Mouse (Mus musculus) embryonic facial prominence, embryonic 12.5 days (tissue): ENCODE data around the gene 4933414I15Rik. TPM values are rescaled to one million over a fixed set of nuclear protein-coding genes. Genes with fewer than 3 reads are reported as not detected.

Experiments
- ATAC-seq: fragments of 200-750 bp; cut with Nextera tagmentation; 2 replicates; pipeline ENCODE4 v1.8.0; 2017; ENCODE audit not compliant: insufficient number of reproducible peaks, insufficient read depth, low FRiP score, low TSS enrichment
- H3K27ac ChIP-seq: fragments of 300-500 bp; sonication (generic); 2 replicates; pipeline ENCODE4 v1.5.1; 2016; ENCODE audit warnings: mild to moderate bottlenecking
- H3K27me3 ChIP-seq: fragments of 300-500 bp; sonication (generic); 2 replicates; pipeline ENCODE4 v1.6.1; 2016; ENCODE audit warnings: mild to moderate bottlenecking, moderate library complexity
- H3K36me3 ChIP-seq: fragments of 300-500 bp; sonication (generic); 2 replicates; pipeline ENCODE4 v1.6.1; 2016; ENCODE audit warnings: mild to moderate bottlenecking
- H3K4me1 ChIP-seq: fragments of 300-500 bp; sonication (generic); 2 replicates; pipeline ENCODE4 v1.6.1; 2016
- H3K4me2 ChIP-seq: fragments of 300-500 bp; sonication (generic); replicated peaks from 2 replicates; pipeline ENCODE4 v1.6.1; 2016; ENCODE audit warnings: mild to moderate bottlenecking, moderate library complexity
- H3K4me3 ChIP-seq: fragments of 300-500 bp; sonication (generic); 2 replicates; pipeline ENCODE4 v1.5.1; 2016; ENCODE audit warnings: mild to moderate bottlenecking
- H3K9ac ChIP-seq: fragments of 300-500 bp; sonication (generic); 2 replicates; pipeline ENCODE4 v1.6.1; 2016; ENCODE audit warnings: mild to moderate bottlenecking, moderate library complexity
- H3K9me3 ChIP-seq: fragments of 300-500 bp; sonication (generic); 2 replicates; pipeline ENCODE4 v1.6.1; 2016; ENCODE audit warnings: mild to moderate bottlenecking, moderate library complexity
- WGBS: fragments of 180-500 bp; shearing (Covaris S2); methylation state at CpG from one replicate; pipeline ENCODE4 v1.1.7; 2016; 5-methylcytosine and 5-hydroxymethylcytosine counted together
- polyA plus RNA-seq: library from polyadenylated mRNA; unstranded; fragments of >200 nt; fragmentation: Nextera tagmentation; extraction: Ambion mirVana; gene quantifications from 2 replicates; pipeline ENCODE4 v1.2.1, GENCODE M21; 2016

Gene 4933414I15Rik
- polyA plus RNA-seq, result not detected in 2 replicates

DNA sequence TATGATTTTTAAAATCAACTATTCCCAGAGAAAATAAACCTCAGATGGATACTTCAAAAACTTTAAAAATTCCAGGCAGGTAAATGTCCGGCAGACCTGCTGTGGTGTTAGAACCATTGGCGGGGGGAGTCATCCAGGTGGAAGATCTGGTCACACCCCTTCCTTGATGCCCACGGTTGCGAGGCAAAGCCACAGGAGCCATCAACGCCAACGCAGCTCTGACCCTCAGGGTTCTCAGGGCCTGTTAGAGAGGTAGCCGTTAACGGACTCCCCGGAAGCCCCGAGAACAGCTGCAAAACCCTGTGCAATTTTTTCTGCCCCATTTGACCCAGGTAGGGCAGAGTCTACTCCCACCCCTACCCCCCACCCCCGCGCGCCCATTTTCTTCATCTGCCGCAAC lies at the start of gene 4933414I15Rik:
4933414I15Rik (minus strand) TSS at position 260 of the 400 bp plus-strand sequence.
- Histone ChIP-seq H3K4me3 (no peak within 1 kb of the TSS), H3K4me2 (no peak within 1 kb of the TSS), H3K9me3 (no peaks in the 10 kb centered on the region), H3K27ac (no peak within 1 kb of the TSS), H3K27me3 (no peaks in the 10 kb centered on the region), H3K4me1 (no peaks in the 10 kb centered on the region), H3K36me3 (no peaks in the 10 kb centered on the region), H3K9ac (no peak within 1 kb of the TSS)
- no peak for ATAC-seq
- WGBS, result 80% methylated on average over 14 of the region's 14 CpGs

GRCm38 (mm10) chr11:50981667-50982066 lies 38.1 kb upstream of the 4933414I15Rik start, which contains the start of gene Olfr1377:
Olfr1377 (plus strand) TSS chr11:50981967.
- Histone ChIP-seq H3K9ac (no peak within 1 kb of the TSS), H3K27ac (no peak within 1 kb of the TSS), H3K4me1 (no peaks in the 10 kb centered on the region), H3K27me3 (no peaks in the 10 kb centered on the region), H3K4me2 (no peak within 1 kb of the TSS), H3K4me3 (no peak within 1 kb of the TSS), H3K36me3 (no peaks in the 10 kb centered on the region), H3K9me3 (no peaks in the 10 kb centered on the region)
- 71% methylated on average over 5 of the region's 5 CpGs for WGBS
- no peak for ATAC-seq

DNA sequence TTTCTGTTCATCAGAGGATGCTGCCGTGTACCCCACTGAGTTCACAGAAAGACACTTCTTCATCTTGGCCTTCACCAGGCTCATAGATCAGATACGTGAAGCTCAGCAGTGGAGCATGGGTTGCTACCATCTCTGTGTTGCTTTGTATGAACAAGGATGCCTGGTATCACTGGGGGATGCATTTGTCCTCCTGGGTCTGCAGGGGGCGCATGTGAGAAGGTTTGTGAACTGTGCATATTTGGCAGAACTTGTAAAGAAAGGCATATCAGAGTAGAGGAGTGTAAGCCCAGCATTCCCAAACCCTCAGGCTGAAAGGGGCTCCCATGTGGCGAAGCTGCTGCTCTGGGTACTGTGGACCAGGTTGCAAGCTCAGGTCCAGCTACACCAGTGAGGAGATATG lies 33.7 kb upstream of the 4933414I15Rik start:
- H3K27me3 ChIP-seq, result no peaks in the 10 kb centered on the region
- no peaks in the 10 kb centered on the region for H3K4me1 ChIP-seq
- H3K4me3 ChIP-seq, result no peak overlapping the region
- WGBS, result 67% methylated on average over 4 of the region's 4 CpGs
- no peaks in the 10 kb centered on the region for H3K9me3 ChIP-seq
- no peak overlapping the region for H3K9ac ChIP-seq
- ATAC-seq, result no peak
- H3K36me3 ChIP-seq, result no peaks in the 10 kb centered on the region
- H3K4me2 ChIP-seq, result no peak overlapping the region
- no peak overlapping the region for H3K27ac ChIP-seq

DNA sequence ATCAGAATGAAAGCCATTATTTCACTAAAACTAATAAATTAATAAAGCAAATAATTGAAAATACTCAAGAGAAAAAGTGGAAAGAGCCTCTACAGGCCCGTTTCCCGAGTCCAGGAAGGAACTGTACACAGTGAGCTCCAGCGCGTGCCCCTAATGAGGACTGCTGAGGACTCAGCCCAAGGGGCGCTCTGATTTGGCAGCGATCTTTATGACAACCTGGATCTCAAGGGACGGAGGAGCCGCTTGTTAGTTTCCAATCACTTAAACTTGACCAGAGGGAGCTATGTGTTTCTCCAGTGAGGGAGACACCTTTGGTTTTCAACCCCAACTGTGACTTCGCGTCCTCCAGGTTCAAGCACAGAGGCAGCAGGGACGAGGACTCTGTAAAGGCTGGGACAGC lies 22.7 kb upstream of the 4933414I15Rik start, which contains the start of gene Olfr1378:
Olfr1378 (plus strand) TSS at position 301 of the 400 bp plus-strand sequence.
- Histone ChIP-seq H3K36me3 (no peaks in the 10 kb centered on the region), H3K27me3 (no peaks in the 10 kb centered on the region), H3K9ac (no peak within 1 kb of the TSS), H3K4me1 (no peaks in the 10 kb centered on the region), H3K9me3 (no peaks in the 10 kb centered on the region), H3K4me2 (no peak within 1 kb of the TSS), H3K27ac (no peak within 1 kb of the TSS), H3K4me3 (no peak within 1 kb of the TSS)
- no peak for ATAC-seq
- whole genome bisulfite sequencing, result 88% methylated on average over 11 of the region's 11 CpGs

DNA sequence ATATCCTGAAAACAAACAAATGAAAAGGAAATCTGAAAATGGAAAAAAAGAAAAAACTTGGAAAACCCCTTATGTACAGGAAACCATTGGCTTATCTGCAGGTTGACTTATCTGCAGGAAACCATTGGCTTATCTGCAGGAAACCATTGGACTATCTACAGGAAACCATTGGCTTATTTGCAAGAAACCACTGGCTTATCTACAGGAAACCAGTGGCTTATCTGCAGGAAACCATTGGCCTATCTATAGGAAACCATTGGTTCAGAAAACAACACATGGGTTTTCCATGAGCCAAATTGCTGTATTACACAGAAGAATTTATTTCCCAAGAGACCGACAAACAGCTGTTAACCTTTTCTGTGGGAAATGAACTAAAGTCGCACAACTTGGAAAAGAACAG lies 21.3 kb upstream of the 4933414I15Rik start:
- no peaks in the 10 kb centered on the region for H3K4me1 ChIP-seq
- 82% methylated on average over 2 of the region's 2 CpGs for whole genome bisulfite sequencing
- no peaks in the 10 kb centered on the region for H3K27me3 ChIP-seq
- no peak overlapping the region for H3K4me2 ChIP-seq
- no peak overlapping the region for H3K27ac ChIP-seq
- ATAC-seq, result no peak
- H3K4me3 ChIP-seq, result no peak overlapping the region
- no peaks in the 10 kb centered on the region for H3K36me3 ChIP-seq
- no peak overlapping the region for H3K9ac ChIP-seq
- no peaks in the 10 kb centered on the region for H3K9me3 ChIP-seq

DNA sequence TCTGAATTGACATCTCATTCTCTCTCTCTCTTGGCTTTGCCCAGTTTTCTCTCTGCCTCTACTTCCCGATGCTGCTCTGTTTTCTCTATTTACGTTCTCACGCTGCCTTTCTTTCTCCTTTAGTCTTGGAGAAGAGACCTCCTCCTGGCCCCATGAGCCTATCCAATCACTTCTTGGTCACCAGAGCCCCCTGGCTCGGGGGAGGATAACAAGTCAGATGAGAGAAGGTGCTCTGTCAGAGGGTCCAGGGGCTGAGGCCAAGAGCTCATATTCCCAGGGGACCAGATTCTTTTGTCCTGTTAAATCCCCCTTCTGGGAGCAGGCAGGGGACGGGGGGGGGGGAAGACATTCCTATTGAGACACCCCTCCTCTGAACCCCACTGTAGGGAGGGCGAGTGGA lies 10.1 kb upstream of the 4933414I15Rik start, which contains the start of gene Prop1:
Prop1 (minus strand) TSS at position 101 of the 400 bp plus-strand sequence.
- H3K9ac ChIP-seq, result no peak within 1 kb of the TSS
- WGBS, result 67% methylated on average over 6 of the region's 6 CpGs
- no peak for ATAC-seq
- no peaks in the 10 kb centered on the region for H3K9me3 ChIP-seq
- H3K4me2 ChIP-seq, result no peak within 1 kb of the TSS
- H3K36me3 ChIP-seq, result no peaks in the 10 kb centered on the region
- H3K4me1 ChIP-seq, result no peaks in the 10 kb centered on the region
- H3K27me3 ChIP-seq, result no peaks in the 10 kb centered on the region; the same call in 1 of the 2 replicates
- H3K27ac ChIP-seq, result no peak within 1 kb of the TSS
- H3K4me3 ChIP-seq, result no peak within 1 kb of the TSS

DNA sequence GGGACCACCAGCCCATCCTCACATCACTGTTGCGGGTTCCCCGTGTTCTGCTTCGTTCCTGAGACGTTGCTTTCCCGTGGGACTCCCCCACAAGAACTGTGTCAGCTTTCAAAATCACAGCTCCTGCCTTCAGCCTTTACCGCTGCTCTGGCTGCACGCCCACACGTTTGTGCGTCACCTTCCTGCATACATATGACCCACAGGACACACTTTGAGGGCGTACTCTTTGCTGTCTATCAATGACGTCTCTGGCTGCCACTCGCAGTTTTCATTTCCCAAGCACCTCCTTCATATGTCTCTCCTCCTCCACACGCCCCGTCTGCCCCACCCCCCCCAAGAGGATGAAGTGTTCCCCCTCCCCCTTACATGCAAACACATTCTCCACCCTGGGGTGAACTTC lies 8.7 kb upstream of the 4933414I15Rik start:
- no peak overlapping the region for H3K4me2 ChIP-seq
- no peak overlapping the region for H3K9ac ChIP-seq
- 68% methylated on average over 14 of the region's 14 CpGs for whole genome bisulfite sequencing
- no peaks in the 10 kb centered on the region for H3K4me1 ChIP-seq
- ATAC-seq, result no peak
- 0 out of 2 replicates have a peak overlapping the region, but pooled peaks have one; percentile 2 for H3K27ac ChIP-seq
- H3K36me3 ChIP-seq, result no peaks in the 10 kb centered on the region
- no peaks in the 10 kb centered on the region for H3K9me3 ChIP-seq
- H3K27me3 ChIP-seq, result no peaks in the 10 kb centered on the region; the same call in 1 of the 2 replicates
- H3K4me3 ChIP-seq, result no peak overlapping the region

- no peak for ATAC-seq
- no peaks in the 10 kb centered on the region for H3K4me1 ChIP-seq
- H3K4me3 ChIP-seq, result no peak overlapping the region
- no peaks in the 10 kb centered on the region for H3K9me3 ChIP-seq
- H3K9ac ChIP-seq, result no peak overlapping the region
- no peaks in the 10 kb centered on the region for H3K27me3 ChIP-seq
- WGBS, result 71% methylated on average over 12 of the region's 12 CpGs
- H3K4me2 ChIP-seq, result no peak overlapping the region
- H3K27ac ChIP-seq, result no peak overlapping the region
- H3K36me3 ChIP-seq, result no peaks in the 10 kb centered on the region
Measured at GRCm38 (mm10) chr11:50942386-50942785, 1.2 kb downstream of the 4933414I15Rik start.

GRCm38 (mm10) chr11:50939621-50940366 lies 3.8 kb downstream of the 4933414I15Rik start:
- Histone ChIP-seq H3K27ac (no peak overlapping the region), H3K4me3 (no peak overlapping the region), H3K4me2 (no peak overlapping the region), H3K9me3 (no peaks in the 10 kb centered on the region), H3K27me3 (no peaks in the 10 kb centered on the region), H3K4me1 (no peaks in the 10 kb centered on the region), H3K36me3 (no peaks in the 10 kb centered on the region), H3K9ac (no peak overlapping the region)
- ATAC-seq, result no peak
- 32% methylated on average over 14 of the region's 14 CpGs for WGBS

DNA sequence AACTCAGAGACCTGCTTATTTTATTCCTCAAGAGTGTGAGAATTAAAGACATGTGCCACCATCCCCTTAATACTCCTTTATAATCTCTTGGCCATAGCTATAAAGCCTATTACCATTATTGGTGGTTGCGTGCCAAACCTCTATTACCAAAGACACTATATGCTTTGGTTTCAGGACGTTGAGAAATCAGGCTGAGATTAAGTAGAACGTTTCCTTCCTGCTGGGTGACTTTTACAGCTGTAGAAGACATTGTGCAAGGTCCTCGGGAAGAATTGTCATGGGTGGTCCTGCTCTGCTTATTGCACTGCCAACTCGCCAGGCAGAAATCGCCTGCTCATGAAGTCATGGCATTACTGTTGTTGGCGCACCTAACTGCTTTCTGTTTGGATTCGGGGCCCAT lies 5.1 kb downstream of the 4933414I15Rik start:
- no peak for ATAC-seq
- no peak overlapping the region for H3K27ac ChIP-seq
- no peaks in the 10 kb centered on the region for H3K9me3 ChIP-seq
- H3K4me2 ChIP-seq, result no peak overlapping the region
- H3K4me3 ChIP-seq, result no peak overlapping the region
- no peaks in the 10 kb centered on the region for H3K36me3 ChIP-seq
- WGBS, result 85% methylated on average over 8 of the region's 8 CpGs
- no peaks in the 10 kb centered on the region for H3K4me1 ChIP-seq
- H3K9ac ChIP-seq, result no peak overlapping the region
- H3K27me3 ChIP-seq, result no peaks in the 10 kb centered on the region

GRCm38 (mm10) chr11:50932040-50932439 lies 11.5 kb downstream of the 4933414I15Rik start:
- Histone ChIP-seq H3K36me3 (no peaks in the 10 kb centered on the region), H3K4me1 (peaks cover 7% of the 10 kb centered on the region; the same call in 1 of the 2 replicates), H3K9ac (no peak overlapping the region), H3K4me3 (no peak overlapping the region), H3K4me2 (peak overlapping the region; percentile 79), H3K27ac (no peak overlapping the region), H3K9me3 (no peaks in the 10 kb centered on the region), H3K27me3 (peaks cover 3% of the 10 kb centered on the region; the same call in 1 of the 2 replicates)
- ATAC-seq, result no peak
- 94% methylated on average over 1 of the region's 1 CpGs for WGBS

GRCm38 (mm10) chr11:50931451-50931866 lies 12.1 kb downstream of the 4933414I15Rik start, which contains the start of gene Zfp354b:
Zfp354b (minus strand) TSS chr11:50931633.
- no peaks in the 10 kb centered on the region for H3K36me3 ChIP-seq
- H3K9ac ChIP-seq, result peak within 1 kb of the TSS; percentile 70
- peak; percentile 91 for ATAC-seq
- peak within 1 kb of the TSS; percentile 67 for H3K4me3 ChIP-seq
- peaks cover 3% of the 10 kb centered on the region; the same call in 1 of the 2 replicates for H3K27me3 ChIP-seq
- no peaks in the 10 kb centered on the region for H3K9me3 ChIP-seq
- 0 out of 2 replicates have a peak within 1 kb of the TSS, but pooled peaks have one; percentile 23 for H3K27ac ChIP-seq
- H3K4me1 ChIP-seq, result peaks cover 7% of the 10 kb centered on the region; the same call in 1 of the 2 replicates
- peak within 1 kb of the TSS; percentile 79 for H3K4me2 ChIP-seq
- WGBS, result under 1% methylated on average over 18 of the region's 18 CpGs
